Mouse (Mus musculus): ENCODE measurements around the gene Serpina7.

Gene Serpina7

GRCm38 (mm10) chrX:139039314-139039713 lies 45.7 kb downstream of the Serpina7 start:
- H3K9me3 ChIP-seq (ENCODE audit: low read length) = no peaks in the 10 kb centered on the region
- no peak overlapping the region for H3K4me3 ChIP-seq (replicated peaks; ENCODE audit: low read length)
- no peaks in the 10 kb centered on the region for H3K36me3 ChIP-seq (ENCODE audit: insufficient read depth, low read length)
- H3K27me3 ChIP-seq (ENCODE audit: insufficient read depth, low read length) = no peaks in the 10 kb centered on the region
- no peaks in the 10 kb centered on the region for H3K4me1 ChIP-seq (replicated peaks; ENCODE audit: low read depth, low read length)
- no peak for TF ChIP-seq POU5F1 (IDR thresholded peaks at IDR 0.05; ENCODE audit: borderline replicate concordance, low read length)

- Histone ChIP-seq H3K4me1 (replicated peaks; ENCODE audit: low read depth, low read length) (no peaks in the 10 kb centered on the region), H3K27me3 (ENCODE audit: insufficient read depth, low read length) (no peaks in the 10 kb centered on the region), H3K36me3 (ENCODE audit: insufficient read depth, low read length) (no peaks in the 10 kb centered on the region), H3K9me3 (ENCODE audit: low read length) (no peaks in the 10 kb centered on the region), H3K4me3 (replicated peaks; ENCODE audit: low read length) (no peak overlapping the region)
- TF ChIP-seq POU5F1 (IDR thresholded peaks at IDR 0.05; ENCODE audit: borderline replicate concordance, low read length) (no peak), CTCF (conservative IDR thresholded peaks at IDR 0.05; ENCODE audit: low read length) (no peak), NANOG (IDR thresholded peaks at IDR 0.05; ENCODE audit: borderline replicate concordance, low read length) (no peak)
Measured at GRCm38 (mm10) chrX:139037666-139038065, 47.4 kb downstream of the Serpina7 start.
